Mouse (Mus musculus) common myeloid progenitor, adult 5-6 weeks (primary cell): ENCODE measurements around the gene Siglecf. TPM values are rescaled to one million over a fixed set of nuclear protein-coding genes. Genes with fewer than 3 reads are reported as not detected.
A peak's percentile ranks its signal among the peaks of the same experiment; 100 is the strongest.

Experiments used
- ATAC-seq: replicated peaks from 2 replicates; pipeline ENCODE4 v1.8.0; 2016; ENCODE audit warnings: low read depth, mild to moderate bottlenecking, moderate TSS enrichment, inconsistent platforms; ENCODE audit not compliant: poor library complexity, severe bottlenecking
- total RNA-seq: library from RNA; stranded (forward); fragments of 200-1000, 187-1606 nt; gene quantifications from 2 replicates; pipeline ENCODE4 v1.2.3, GENCODE M21; 2017

The Siglecf gene
- total RNA-seq, 1 experiment from 2014 or later = 18.8 TPM

DNA sequence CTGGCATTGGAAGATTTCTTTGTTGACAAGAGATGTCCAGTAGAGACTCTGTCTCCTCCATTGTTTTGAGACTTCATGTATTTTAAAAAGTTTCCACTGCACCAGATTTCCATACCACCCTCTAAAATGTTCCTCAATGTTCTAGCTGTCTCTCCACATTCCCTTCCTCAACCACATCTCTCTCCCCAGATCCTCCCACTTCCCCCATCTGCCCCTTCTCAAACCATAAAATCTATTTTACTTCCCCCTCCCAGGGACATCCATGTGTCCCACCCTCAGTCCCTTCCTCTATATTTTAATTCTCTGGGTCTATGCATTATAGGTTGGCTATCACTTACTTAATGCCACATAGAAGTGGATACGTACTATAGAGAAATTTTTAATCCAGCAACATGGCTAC, 10.3 kb downstream of the Siglecf start:
- peak; percentile 62 for ATAC-seq

- ATAC-seq = no peak
Observed at GRCm38 (mm10) chr7:43362021-43362420, 10.9 kb downstream of the Siglecf start.

DNA sequence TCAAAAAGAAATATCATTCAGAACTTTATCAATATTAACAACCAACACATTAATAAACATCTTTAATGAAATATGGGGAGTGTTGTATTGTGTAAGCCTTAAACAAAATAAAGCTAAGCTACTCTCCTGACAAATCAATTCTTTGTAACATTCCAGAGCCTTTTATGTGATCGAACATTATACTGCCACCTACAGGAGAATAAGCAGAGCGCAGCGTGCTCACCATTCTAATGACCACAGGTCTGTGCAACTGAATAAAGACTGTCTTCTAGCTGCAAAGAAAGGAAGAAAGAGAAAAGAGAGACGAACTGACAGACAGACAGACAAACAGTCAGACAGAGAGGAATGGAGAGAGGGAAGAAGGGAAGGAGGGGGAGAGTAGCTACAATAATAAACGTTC, 27.1 kb downstream of the Siglecf start:
- ATAC-seq = peak; percentile 96

GRCm38 (mm10) chr7:43392349-43393121, 41.4 kb downstream of the Siglecf start:
- ATAC-seq = peak; percentile 95

GRCm38 (mm10) chr7:43399501-43399900, 48.4 kb downstream of the Siglecf start:
- no peak for ATAC-seq

DNA sequence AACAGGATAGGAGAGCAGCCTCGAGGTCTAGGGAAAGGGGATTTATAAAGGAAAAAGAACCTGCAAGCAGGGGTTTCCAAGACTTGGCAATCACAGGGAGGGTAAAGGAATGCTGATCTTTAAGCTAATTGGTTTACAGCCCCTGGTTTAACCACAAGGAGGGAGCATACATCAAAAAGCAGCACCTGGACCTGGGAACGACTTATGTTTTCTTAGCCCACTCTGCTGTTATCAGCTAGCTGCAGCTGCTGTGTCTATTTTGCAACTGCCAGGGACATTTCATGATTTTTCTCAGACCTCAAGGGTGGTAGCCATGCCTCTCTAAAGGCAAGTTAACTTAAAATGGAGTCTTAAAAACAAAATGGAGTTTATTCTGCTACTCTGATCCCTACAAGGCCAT, 51.6 kb downstream of the Siglecf start:
- peak; percentile 47; the same call in 1 of the 2 replicates for ATAC-seq

DNA sequence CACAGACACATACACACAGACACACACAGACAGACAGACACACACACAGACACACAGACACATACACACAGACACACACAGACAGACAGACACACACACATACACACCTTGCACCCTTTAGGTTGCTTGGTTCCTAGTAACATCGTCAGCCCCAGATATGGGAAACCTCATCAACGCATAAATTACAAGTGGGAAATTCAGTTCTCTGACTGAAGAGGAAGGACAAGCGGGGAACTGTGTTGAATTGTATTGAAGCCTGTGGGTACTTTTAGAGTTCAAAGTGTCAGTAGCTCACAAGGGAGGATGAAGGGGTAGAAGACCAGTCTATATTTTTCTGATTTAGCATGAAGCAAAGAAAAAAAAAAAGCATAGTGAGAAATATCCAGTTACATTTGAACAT, 56.4 kb downstream of the Siglecf start:
- 0 out of 2 replicates have a peak, but pooled peaks have one; percentile 33 for ATAC-seq

DNA sequence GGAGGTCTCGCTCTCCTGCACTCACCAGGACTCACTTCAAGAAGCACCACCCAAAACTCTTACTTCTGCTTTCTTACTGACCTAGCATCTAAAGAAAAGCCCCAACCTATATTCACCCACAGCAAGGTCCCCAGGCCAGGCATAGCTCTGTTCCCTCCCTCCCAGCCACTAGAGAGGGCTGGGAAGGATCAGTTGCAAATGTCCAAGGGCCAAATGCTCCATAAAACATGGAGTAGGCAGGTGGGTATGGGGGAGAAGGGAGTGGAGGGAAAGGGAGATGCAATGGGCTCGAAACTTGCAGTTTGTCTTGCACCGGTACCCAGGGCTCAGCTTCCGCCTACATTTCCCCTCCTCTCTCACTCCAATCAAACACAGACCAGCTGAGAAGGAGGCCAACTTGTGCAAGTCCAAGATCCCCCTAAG, 57.0 kb downstream of the Siglecf start, which contains the start of gene Siglecg:
Siglecg (plus strand) TSS at position 74 of the 423 bp plus-strand sequence.
- ATAC-seq = peak; percentile 94

- no peak for ATAC-seq
Observed at GRCm38 (mm10) chr7:43409084-43409483, 57.9 kb downstream of the Siglecf start.

Other genes with a start within 250 kb of the Siglecf start
- not detected in 2 replicates for gene Zfp936, start 237.1 kb upstream of the Siglecf start, total RNA-seq
- 20.1 and 36.6 TPM in 2 replicates for gene Zfp715, start 38.0 kb upstream of the Siglecf start, total RNA-seq
- gene Siglecg, start 56.9 kb downstream of the Siglecf start, total RNA-seq = 1.6 TPM in 2 replicates
- 1.4 TPM in 1 of 2 replicates, not detected in the other for gene Lim2, start 76.3 kb downstream of the Siglecf start, total RNA-seq
- gene Nkg7, start 85.7 kb downstream of the Siglecf start, total RNA-seq = 154 and 175 TPM in 2 replicates
- gene Cldnd2, start 89.4 kb downstream of the Siglecf start, total RNA-seq = 2.9 TPM in 1 of 2 replicates, not detected in the other
- 481 and 496 TPM in 2 replicates for gene Etfb, start 92.7 kb downstream of the Siglecf start, total RNA-seq
- 2.6 and 8.0 TPM in 2 replicates for gene Gm45233, start 92.8 kb downstream of the Siglecf start, total RNA-seq
- 3.9 and 8.6 TPM in 2 replicates for gene Vsig10l, start 111.8 kb downstream of the Siglecf start, total RNA-seq
- not detected in 2 replicates for gene Iglon5, start 138.7 kb downstream of the Siglecf start, total RNA-seq
- not detected in 2 replicates for gene 4931406B18Rik, start 154.6 kb downstream of the Siglecf start, total RNA-seq
- 3.9 and 5.8 TPM in 2 replicates for gene Cd33, start 193.1 kb downstream of the Siglecf start, total RNA-seq
- gene Zfp658, start 210.9 kb downstream of the Siglecf start, total RNA-seq = 1.4 and 1.5 TPM in 2 replicates
- 7.8 and 8.1 TPM in 2 replicates for gene Zfp719, start 228.3 kb downstream of the Siglecf start, total RNA-seq